Mouse (Mus musculus) hindbrain, embryonic 12.5 days (tissue): ENCODE measurements around the gene Urad. TPM values are rescaled to one million over a fixed set of nuclear protein-coding genes. Genes with fewer than 3 reads are reported as not detected.

ENCODE experiments used
- ATAC-seq: fragments of 200-750 bp; cut with Nextera tagmentation; 2 replicates; pipeline ENCODE4 v1.8.0; 2017; ENCODE audit warnings: moderate TSS enrichment; ENCODE audit not compliant: low FRiP score
- H3K27ac ChIP-seq: fragments of 300-500 bp; sonication (generic); 2 replicates; pipeline ENCODE4 v1.5.1; 2016; ENCODE audit warnings: mild to moderate bottlenecking
- H3K27me3 ChIP-seq: fragments of 300-500 bp; sonication (generic); 2 replicates; pipeline ENCODE4 v1.6.1; 2016; ENCODE audit warnings: mild to moderate bottlenecking
- H3K36me3 ChIP-seq: fragments of 300-500 bp; sonication (generic); 2 replicates; pipeline ENCODE4 v1.6.1; 2016; ENCODE audit warnings: mild to moderate bottlenecking
- H3K4me1 ChIP-seq: fragments of 300-500 bp; sonication (generic); 2 replicates; pipeline ENCODE4 v1.6.1; 2016
- H3K4me2 ChIP-seq: fragments of 300-500 bp; sonication (generic); replicated peaks from 2 replicates; pipeline ENCODE4 v1.6.1; 2016; ENCODE audit warnings: mild to moderate bottlenecking
- H3K4me3 ChIP-seq: fragments of 300-500 bp; sonication (generic); 2 replicates; pipeline ENCODE4 v1.5.1; 2016; ENCODE audit warnings: mild to moderate bottlenecking
- H3K9ac ChIP-seq: fragments of 300-500 bp; sonication (generic); 2 replicates; pipeline ENCODE4 v1.6.1; 2016; ENCODE audit warnings: mild to moderate bottlenecking, moderate library complexity
- H3K9me3 ChIP-seq: fragments of 300-500 bp; sonication (generic); replicated peaks from 2 replicates; pipeline ENCODE4 v1.6.1; 2016; ENCODE audit warnings: mild to moderate bottlenecking
- WGBS: fragments of 180-500 bp; shearing (Covaris S2); methylation state at CpG from one replicate; pipeline ENCODE4 v1.1.7; 2016; 5-methylcytosine and 5-hydroxymethylcytosine counted together
- polyA plus RNA-seq: library from polyadenylated mRNA; unstranded; fragments of >200 nt; fragmentation: Nextera tagmentation; extraction: Ambion mirVana; gene quantifications from 2 replicates; pipeline ENCODE4 v1.2.1, GENCODE M21; 2016

Urad gene
- polyA plus RNA-seq, 1 experiment from 2014 or later = not detected

DNA sequence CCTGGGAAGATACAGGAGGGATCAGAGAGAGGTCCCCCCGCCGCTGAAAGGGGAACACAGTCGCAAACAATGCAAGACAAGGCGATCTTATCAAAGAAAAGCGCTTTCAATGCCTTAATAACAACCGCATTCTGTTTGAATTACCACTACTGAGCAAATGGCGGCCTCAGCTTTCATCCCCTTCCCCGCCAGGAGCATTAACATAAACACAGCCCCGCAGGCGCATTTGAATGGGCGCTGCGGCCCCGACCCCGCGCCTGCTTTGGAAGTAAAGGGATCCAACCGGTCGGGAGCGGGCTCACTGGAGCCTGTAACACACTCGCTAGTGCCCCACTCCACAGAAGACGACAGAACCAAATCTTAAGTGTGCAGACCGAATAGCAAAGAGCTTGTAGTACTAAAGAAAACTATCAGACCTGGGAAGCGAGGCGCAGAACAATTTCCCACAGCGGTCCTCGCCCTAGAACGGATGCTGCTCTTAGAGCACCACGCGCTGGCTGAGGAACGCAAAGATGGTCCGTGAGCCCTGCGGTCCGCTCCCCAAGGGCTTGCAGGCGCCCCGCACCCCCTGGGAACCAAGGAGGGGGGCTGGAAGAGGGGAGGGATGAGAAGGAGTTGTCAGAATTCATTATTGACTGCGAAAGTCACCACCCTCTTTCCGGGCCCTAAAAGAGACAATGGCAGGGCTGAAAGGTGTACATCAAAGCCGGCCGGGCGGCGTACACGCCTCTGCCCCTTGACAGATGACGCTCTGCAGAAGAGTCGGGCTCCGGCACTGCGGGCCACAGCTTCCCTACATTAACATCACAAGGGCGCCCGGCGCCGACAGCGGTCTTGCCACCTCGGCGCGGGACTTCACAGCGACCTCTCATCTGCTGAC, 17.7 kb downstream of the Urad start:
- no peak for ATAC-seq
- Histone ChIP-seq H3K27me3 (peaks cover 100% of the 10 kb centered on the region), H3K9me3 (no peaks in the 10 kb centered on the region), H3K4me2 (no peak overlapping the region), H3K36me3 (no peaks in the 10 kb centered on the region), H3K4me3 (no peak overlapping the region), H3K4me1 (peaks cover 16% of the 10 kb centered on the region), H3K9ac (no peak overlapping the region), H3K27ac (no peak overlapping the region)
- WGBS = under 1% methylated on average over 54 of the region's 54 CpGs

GRCm38 (mm10) chr5:147302746-147303400, 19.4 kb downstream of the Urad start:
- Histone ChIP-seq H3K27ac (no peak overlapping the region), H3K27me3 (peaks cover 100% of the 10 kb centered on the region), H3K4me1 (peaks cover 19% of the 10 kb centered on the region), H3K36me3 (no peaks in the 10 kb centered on the region), H3K9ac (no peak overlapping the region), H3K4me2 (no peak overlapping the region), H3K4me3 (no peak overlapping the region), H3K9me3 (no peaks in the 10 kb centered on the region)
- WGBS = 5% methylated on average over 13 of the region's 13 CpGs
- ATAC-seq = no peak

- no peak overlapping the region for H3K4me2 ChIP-seq
- H3K9me3 ChIP-seq = no peaks in the 10 kb centered on the region
- WGBS = 8% methylated on average over 8 of the region's 8 CpGs
- no peak overlapping the region for H3K9ac ChIP-seq
- no peak for ATAC-seq
- peaks cover 100% of the 10 kb centered on the region for H3K27me3 ChIP-seq
- peaks cover 19% of the 10 kb centered on the region for H3K4me1 ChIP-seq
- H3K36me3 ChIP-seq = no peaks in the 10 kb centered on the region
- no peak overlapping the region for H3K4me3 ChIP-seq
- H3K27ac ChIP-seq = no peak overlapping the region
These were observed 20.1 kb downstream of the Urad start for GRCm38 (mm10) chr5:147302141-147302540.

DNA sequence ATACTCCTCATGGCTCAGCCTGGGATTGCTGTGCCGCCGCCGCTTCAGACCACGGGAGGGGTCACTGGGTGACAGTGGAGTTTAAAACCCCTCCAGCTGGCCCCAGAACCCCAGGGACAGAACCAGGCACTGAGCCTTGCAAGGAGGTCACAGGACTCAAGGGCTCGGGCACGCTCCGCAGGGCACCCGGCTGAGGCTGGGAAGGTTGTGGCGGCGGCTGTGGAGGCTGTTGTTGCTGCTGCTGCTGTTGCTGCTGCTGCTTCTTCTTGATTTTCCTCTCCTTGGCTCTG, 20.5 kb downstream of the Urad start:
- Histone ChIP-seq H3K4me3 (no peak overlapping the region), H3K9ac (no peak overlapping the region), H3K27me3 (peaks cover 100% of the 10 kb centered on the region), H3K9me3 (no peaks in the 10 kb centered on the region), H3K36me3 (no peaks in the 10 kb centered on the region), H3K4me2 (no peak overlapping the region), H3K4me1 (peaks cover 17% of the 10 kb centered on the region), H3K27ac (no peak overlapping the region)
- under 1% methylated on average over 10 of the region's 10 CpGs for WGBS
- no peak for ATAC-seq

GRCm38 (mm10) chr5:147300917-147301780, 21.1 kb downstream of the Urad start:
- Histone ChIP-seq H3K9me3 (no peaks in the 10 kb centered on the region), H3K4me3 (no peak overlapping the region), H3K27ac (no peak overlapping the region), H3K27me3 (peaks cover 98% of the 10 kb centered on the region), H3K9ac (no peak overlapping the region), H3K4me2 (no peak overlapping the region), H3K36me3 (no peaks in the 10 kb centered on the region), H3K4me1 (peaks cover 11% of the 10 kb centered on the region)
- ATAC-seq = no peak
- 2% methylated on average over 21 of the region's 21 CpGs for WGBS

DNA sequence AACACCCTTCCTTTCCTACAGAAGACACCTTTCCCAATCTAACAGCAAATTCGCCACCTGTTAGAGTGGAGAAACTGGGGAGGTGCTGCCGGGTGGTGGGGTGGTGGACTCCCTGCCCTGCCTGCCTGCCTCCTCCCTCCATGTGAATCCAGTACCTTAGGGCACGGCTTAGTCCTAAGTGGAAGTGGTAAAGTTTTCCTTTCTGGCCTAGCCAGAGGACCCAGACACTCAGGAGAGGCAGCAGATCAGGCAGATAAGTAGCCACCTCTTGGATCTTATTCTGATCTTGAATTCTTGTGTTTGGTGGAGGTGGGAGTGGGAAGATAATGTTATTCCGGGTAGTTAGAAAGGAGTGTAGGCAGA, 22.3 kb downstream of the Urad start:
- no peak for ATAC-seq
- Histone ChIP-seq H3K4me2 (peak overlapping the region; percentile 23; the same call in 1 of the 2 replicates), H3K9me3 (no peaks in the 10 kb centered on the region), H3K27me3 (peaks cover 98% of the 10 kb centered on the region), H3K9ac (no peak overlapping the region), H3K36me3 (no peaks in the 10 kb centered on the region), H3K4me3 (0 out of 2 replicates have a peak overlapping the region, but pooled peaks have one; percentile 1), H3K27ac (no peak overlapping the region), H3K4me1 (peaks cover 11% of the 10 kb centered on the region)
- WGBS = 4% methylated on average over 4 of the region's 4 CpGs

DNA sequence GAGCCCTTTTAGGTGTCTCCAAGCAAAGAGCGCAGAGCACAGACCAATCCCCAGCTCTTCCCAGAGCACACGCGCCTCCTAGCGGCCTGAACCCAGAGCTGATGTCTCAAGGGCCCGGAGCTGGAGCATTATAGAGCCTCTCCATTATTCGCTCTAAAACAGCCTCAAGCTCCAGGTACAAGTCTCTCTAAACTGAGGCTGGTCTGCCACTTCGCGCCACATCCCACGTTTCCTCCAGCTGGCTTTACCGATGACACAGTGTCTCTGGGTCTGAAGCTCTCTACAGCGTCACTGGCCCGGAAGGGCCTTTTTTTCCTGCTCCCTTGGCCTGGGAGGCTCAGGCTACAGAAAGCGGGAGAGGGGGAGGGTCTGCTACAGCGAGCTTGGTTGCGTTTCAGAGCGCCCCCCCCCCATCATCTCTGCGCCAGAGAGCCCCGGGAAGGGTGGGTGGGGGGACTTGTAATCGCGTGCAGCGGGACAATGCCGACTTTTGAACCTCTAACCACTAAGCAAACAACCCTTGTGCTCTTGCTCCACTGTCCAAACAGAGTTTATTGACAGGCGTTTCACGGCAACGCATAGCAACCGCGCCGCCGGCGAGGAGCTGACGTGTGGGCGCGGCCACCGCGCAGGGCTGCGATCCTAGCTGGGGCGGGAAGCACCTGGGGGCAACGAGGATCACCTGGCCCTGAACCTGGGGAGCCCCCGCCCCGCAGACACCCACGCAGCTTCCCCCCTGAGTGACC, 22.8 kb downstream of the Urad start:
- H3K27me3 ChIP-seq = peaks cover 98% of the 10 kb centered on the region
- no peak overlapping the region for H3K9ac ChIP-seq
- no peaks in the 10 kb centered on the region for H3K36me3 ChIP-seq
- peak overlapping the region; percentile 23 for H3K4me2 ChIP-seq
- no peaks in the 10 kb centered on the region for H3K9me3 ChIP-seq
- peak; percentile 71; the same call in 1 of the 2 replicates for ATAC-seq
- H3K4me1 ChIP-seq = peaks cover 8% of the 10 kb centered on the region; the same call in 1 of the 2 replicates
- no peak overlapping the region for H3K27ac ChIP-seq
- 0 out of 2 replicates have a peak overlapping the region, but pooled peaks have one; percentile 1 for H3K4me3 ChIP-seq
- under 1% methylated on average over 40 of the region's 41 CpGs for WGBS

DNA sequence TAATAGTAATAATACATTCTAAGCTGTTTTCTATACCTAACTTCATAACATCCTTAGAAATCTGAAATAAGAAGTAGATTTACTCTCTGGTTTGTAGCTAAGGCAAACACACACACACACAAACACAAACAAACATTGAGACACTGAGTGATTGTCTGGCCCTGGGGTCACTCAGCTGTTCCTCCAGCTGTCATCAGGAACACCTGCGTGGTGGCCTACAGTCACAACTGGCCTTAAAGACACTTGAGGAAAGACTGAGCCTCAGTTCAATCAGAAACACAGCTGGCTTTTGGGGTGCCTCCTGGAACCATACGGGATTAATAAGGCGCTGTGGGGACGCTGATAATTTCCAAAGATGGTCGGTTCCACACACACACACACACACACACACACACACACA, 25.0 kb downstream of the Urad start:
- peaks cover 8% of the 10 kb centered on the region; the same call in 1 of the 2 replicates for H3K4me1 ChIP-seq
- H3K27me3 ChIP-seq = peaks cover 98% of the 10 kb centered on the region
- H3K9ac ChIP-seq = no peak overlapping the region
- H3K9me3 ChIP-seq = no peaks in the 10 kb centered on the region
- H3K4me2 ChIP-seq = no peak overlapping the region
- WGBS = 62% methylated on average over 5 of the region's 5 CpGs
- no peaks in the 10 kb centered on the region for H3K36me3 ChIP-seq
- no peak for ATAC-seq
- no peak overlapping the region for H3K4me3 ChIP-seq
- no peak overlapping the region for H3K27ac ChIP-seq

- Histone ChIP-seq H3K4me2 (no peak overlapping the region), H3K9me3 (no peaks in the 10 kb centered on the region), H3K36me3 (no peaks in the 10 kb centered on the region), H3K4me1 (no peaks in the 10 kb centered on the region), H3K9ac (no peak overlapping the region), H3K27ac (no peak overlapping the region), H3K27me3 (peaks cover 84% of the 10 kb centered on the region), H3K4me3 (no peak overlapping the region)
- ATAC-seq = no peak
- 13% methylated on average over 20 of the region's 20 CpGs for WGBS
These were observed 28.1 kb downstream of the Urad start for GRCm38 (mm10) chr5:147294121-147294520.

- Histone ChIP-seq H3K36me3 (no peaks in the 10 kb centered on the region), H3K9ac (no peak overlapping the region), H3K4me1 (no peaks in the 10 kb centered on the region), H3K4me3 (no peak overlapping the region), H3K27me3 (peaks cover 76% of the 10 kb centered on the region), H3K9me3 (no peaks in the 10 kb centered on the region), H3K4me2 (no peak overlapping the region), H3K27ac (no peak overlapping the region)
- 12% methylated on average over 18 of the region's 18 CpGs for WGBS
- ATAC-seq = peak; percentile 81
These were observed 28.9 kb downstream of the Urad start for GRCm38 (mm10) chr5:147293127-147293910.

GRCm38 (mm10) chr5:147292506-147293120, 29.6 kb downstream of the Urad start:
- H3K36me3 ChIP-seq = no peaks in the 10 kb centered on the region
- no peak overlapping the region for H3K4me3 ChIP-seq
- H3K4me1 ChIP-seq = no peaks in the 10 kb centered on the region
- no peak overlapping the region for H3K4me2 ChIP-seq
- H3K27me3 ChIP-seq = peaks cover 69% of the 10 kb centered on the region
- WGBS = 45% methylated on average over 13 of the region's 13 CpGs
- H3K27ac ChIP-seq = no peak overlapping the region
- H3K9me3 ChIP-seq = no peaks in the 10 kb centered on the region
- 0 out of 2 replicates have a peak, but pooled peaks have one; percentile 19 for ATAC-seq
- H3K9ac ChIP-seq = no peak overlapping the region
